Mouse (Mus musculus): ENCODE measurements around the gene Prrt1. TPM values are rescaled to one million over a fixed set of nuclear protein-coding genes. Genes with fewer than 3 reads are reported as not detected.
A peak's percentile ranks its signal among the peaks of the same experiment; 100 is the strongest.

Gene Prrt1
- polyA plus RNA-seq, 1 experiment: not detected

DNA sequence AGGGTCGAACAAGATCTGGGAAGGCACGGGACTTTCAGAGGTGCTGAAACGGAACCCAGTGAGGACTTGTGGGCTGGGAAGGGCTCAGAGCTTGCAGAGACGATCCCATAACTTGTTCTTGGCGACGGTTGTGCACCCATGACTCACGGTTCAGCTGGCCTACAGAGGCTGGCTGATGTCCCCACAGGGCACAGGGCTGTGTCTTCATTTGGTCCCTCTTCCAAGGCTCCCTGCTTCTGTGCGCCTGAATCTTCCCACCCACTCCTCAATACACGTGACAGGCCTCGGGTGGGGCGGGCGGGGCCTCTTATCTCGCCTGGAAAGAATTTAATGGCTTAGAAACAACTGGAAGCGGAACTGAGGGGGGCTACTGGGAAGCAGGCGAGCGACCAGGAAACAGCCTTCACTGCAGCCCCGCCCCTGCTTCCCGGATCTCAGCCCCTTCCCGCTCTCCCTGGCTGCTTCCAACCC, 31.8 kb downstream of the Prrt1 start:
- Histone ChIP-seq H3K36me3 (replicated peaks; ENCODE audit: low read length) (peaks cover 2% of the 10 kb centered on the region), H3K4me3 (replicated peaks) (peak overlapping the region; percentile 67), H3K4me1 (peaks cover 48% of the 10 kb centered on the region), H3K9me3 (no peaks in the 10 kb centered on the region), H3K27me3 (replicated peaks) (peaks cover 72% of the 10 kb centered on the region)
- TF ChIP-seq GATA1 (IDR thresholded peaks at IDR 0.05; ENCODE audit: borderline replicate concordance, low read length) (no peak), FLI1 (IDR thresholded peaks at IDR 0.05; ENCODE audit: low read length) (no peak)

DNA sequence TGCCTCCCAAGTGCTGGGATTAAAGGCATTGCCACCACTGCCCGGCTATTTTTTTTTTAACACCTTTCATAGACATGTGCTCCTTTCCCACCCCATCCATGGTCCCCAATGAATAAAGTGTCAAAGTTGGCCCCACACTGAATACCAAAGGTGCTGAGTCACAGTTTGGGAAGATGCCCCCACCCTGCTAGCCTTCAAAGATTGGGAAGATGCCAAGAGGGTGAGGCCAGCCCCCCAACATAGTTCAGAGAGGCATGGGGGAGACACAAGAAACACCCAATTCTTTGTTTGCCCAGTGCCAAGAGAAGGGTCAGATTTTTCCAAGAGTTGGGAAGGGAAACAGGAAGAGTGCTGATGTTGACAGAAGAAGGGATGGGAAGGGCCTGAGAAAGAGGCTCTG, 33.1 kb downstream of the Prrt1 start:
- peaks cover 35% of the 10 kb centered on the region for H3K4me1 ChIP-seq
- TF ChIP-seq FLI1 (IDR thresholded peaks at IDR 0.05; ENCODE audit: low read length): no peak
- TF ChIP-seq GATA1 (IDR thresholded peaks at IDR 0.05; ENCODE audit: borderline replicate concordance, low read length): no peak
- no peak overlapping the region for H3K4me3 ChIP-seq (replicated peaks)
- H3K36me3 ChIP-seq (replicated peaks; ENCODE audit: low read length): no peaks in the 10 kb centered on the region
- H3K9me3 ChIP-seq: 0 out of 2 replicates have a peak, but pooled peaks cover under 1% of the 10 kb centered on the region
- peaks cover 71% of the 10 kb centered on the region for H3K27me3 ChIP-seq (replicated peaks)

DNA sequence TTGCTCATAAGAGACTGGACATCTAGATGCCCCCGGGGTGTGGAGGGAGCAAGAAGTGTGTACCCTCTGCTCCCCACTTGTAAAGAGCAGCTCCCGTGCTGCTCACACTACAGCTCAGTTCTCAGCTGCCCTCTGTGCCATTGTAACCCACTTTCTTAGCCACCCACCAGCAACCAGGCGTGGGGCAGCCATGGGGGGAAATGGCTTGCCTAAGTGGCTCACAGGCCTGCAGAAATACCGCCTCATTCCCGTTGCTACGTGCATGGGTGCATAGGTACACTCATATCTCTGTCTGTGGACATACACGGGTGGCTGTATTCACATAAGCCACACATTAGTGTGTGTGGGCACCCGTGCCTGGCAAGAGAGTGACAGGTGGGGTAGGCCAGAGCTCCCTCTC, 33.6 kb downstream of the Prrt1 start:
- Histone ChIP-seq H3K4me3 (replicated peaks) (no peak overlapping the region), H3K9me3 (peaks cover 5% of the 10 kb centered on the region), H3K4me1 (peaks cover 32% of the 10 kb centered on the region), H3K36me3 (replicated peaks; ENCODE audit: low read length) (no peaks in the 10 kb centered on the region), H3K27me3 (replicated peaks) (peaks cover 76% of the 10 kb centered on the region)
- TF ChIP-seq GATA1 (IDR thresholded peaks at IDR 0.05; ENCODE audit: borderline replicate concordance, low read length): no peak
- TF ChIP-seq FLI1 (IDR thresholded peaks at IDR 0.05; ENCODE audit: low read length): no peak

DNA sequence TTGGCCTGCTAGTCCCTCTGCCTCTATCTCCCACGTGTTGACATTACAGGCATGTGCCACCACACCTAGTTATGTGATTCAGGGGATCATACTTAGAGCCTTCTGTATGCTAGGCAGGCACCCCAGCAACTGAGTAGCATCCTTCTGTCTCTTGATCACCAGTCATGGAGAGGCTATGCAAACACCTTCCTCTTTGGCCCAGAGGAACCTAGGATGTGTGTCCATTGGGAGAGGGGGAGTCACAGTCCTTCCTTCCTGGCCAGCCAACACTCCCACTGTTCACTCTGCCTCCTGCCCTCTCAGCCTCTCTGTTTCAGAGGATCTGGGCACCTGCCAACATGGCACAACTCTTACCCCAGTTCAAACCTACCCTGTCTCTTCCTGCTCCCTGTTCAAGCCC, 34.2 kb downstream of the Prrt1 start:
- H3K4me3 ChIP-seq (replicated peaks): no peak overlapping the region
- no peaks in the 10 kb centered on the region for H3K36me3 ChIP-seq (replicated peaks; ENCODE audit: low read length)
- no peak for TF ChIP-seq GATA1 (IDR thresholded peaks at IDR 0.05; ENCODE audit: borderline replicate concordance, low read length)
- no peak for TF ChIP-seq FLI1 (IDR thresholded peaks at IDR 0.05; ENCODE audit: low read length)
- H3K27me3 ChIP-seq (replicated peaks): peaks cover 76% of the 10 kb centered on the region
- peaks cover 7% of the 10 kb centered on the region for H3K9me3 ChIP-seq
- H3K4me1 ChIP-seq: peaks cover 28% of the 10 kb centered on the region

DNA sequence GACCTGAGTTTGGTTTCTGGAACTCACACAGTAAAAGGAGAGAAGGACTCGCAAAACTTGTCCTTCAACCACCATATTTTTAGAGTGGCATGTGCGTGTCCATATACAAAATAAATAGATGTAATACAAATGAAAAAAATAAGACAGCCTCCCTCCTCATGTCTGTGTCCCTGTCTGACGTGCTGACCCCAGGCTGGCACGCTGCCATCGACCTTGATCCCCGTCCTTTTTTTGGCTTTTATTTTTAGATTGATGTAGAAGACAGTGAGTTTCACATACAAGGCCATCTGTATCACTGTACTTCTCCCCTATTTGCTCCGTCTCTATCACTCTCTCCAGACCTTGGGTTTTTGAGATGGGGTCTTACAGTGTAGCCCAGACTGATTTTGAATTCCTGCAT, 35.1 kb downstream of the Prrt1 start:
- TF ChIP-seq FLI1 (IDR thresholded peaks at IDR 0.05; ENCODE audit: low read length): no peak
- no peak for TF ChIP-seq GATA1 (IDR thresholded peaks at IDR 0.05; ENCODE audit: borderline replicate concordance, low read length)
- Histone ChIP-seq H3K36me3 (replicated peaks; ENCODE audit: low read length) (no peaks in the 10 kb centered on the region), H3K4me3 (replicated peaks) (no peak overlapping the region), H3K9me3 (peaks cover 7% of the 10 kb centered on the region), H3K4me1 (peaks cover 20% of the 10 kb centered on the region), H3K27me3 (replicated peaks) (peaks cover 72% of the 10 kb centered on the region)

DNA sequence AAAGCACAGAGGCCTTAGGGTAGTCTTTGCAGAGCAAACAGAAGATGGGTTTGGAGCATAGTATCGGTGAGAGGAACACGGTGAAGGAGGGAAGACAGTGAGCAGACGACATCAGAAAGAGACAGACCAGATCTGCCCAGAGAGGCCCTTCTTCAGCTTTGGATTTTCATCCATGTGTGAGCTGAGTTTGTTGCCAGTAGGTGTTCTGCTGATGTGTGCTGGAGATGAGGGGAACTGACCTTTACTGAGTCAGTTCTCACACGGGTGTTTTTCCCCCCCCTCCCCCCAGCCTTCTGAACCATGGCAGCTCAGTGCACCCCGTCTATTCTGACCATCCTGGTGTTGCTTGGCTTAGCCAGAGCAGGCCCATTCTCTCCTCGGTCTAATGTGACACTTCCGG, 40.9 kb downstream of the Prrt1 start, which contains the start of gene Tnxb:
Gene Tnxb (plus strand): TSS at position 301 of the 400 bp plus-strand sequence.
- Histone ChIP-seq H3K36me3 (replicated peaks; ENCODE audit: low read length) (no peaks in the 10 kb centered on the region), H3K27me3 (replicated peaks) (peaks cover 78% of the 10 kb centered on the region), H3K4me1 (peaks cover 15% of the 10 kb centered on the region; the same call in 1 of the 2 replicates), H3K9me3 (peaks cover 22% of the 10 kb centered on the region), H3K4me3 (replicated peaks) (peak within 1 kb of the TSS; percentile 56)
- TF ChIP-seq GATA1 (IDR thresholded peaks at IDR 0.05; ENCODE audit: borderline replicate concordance, low read length) (no peak), FLI1 (IDR thresholded peaks at IDR 0.05; ENCODE audit: low read length) (no peak)

DNA sequence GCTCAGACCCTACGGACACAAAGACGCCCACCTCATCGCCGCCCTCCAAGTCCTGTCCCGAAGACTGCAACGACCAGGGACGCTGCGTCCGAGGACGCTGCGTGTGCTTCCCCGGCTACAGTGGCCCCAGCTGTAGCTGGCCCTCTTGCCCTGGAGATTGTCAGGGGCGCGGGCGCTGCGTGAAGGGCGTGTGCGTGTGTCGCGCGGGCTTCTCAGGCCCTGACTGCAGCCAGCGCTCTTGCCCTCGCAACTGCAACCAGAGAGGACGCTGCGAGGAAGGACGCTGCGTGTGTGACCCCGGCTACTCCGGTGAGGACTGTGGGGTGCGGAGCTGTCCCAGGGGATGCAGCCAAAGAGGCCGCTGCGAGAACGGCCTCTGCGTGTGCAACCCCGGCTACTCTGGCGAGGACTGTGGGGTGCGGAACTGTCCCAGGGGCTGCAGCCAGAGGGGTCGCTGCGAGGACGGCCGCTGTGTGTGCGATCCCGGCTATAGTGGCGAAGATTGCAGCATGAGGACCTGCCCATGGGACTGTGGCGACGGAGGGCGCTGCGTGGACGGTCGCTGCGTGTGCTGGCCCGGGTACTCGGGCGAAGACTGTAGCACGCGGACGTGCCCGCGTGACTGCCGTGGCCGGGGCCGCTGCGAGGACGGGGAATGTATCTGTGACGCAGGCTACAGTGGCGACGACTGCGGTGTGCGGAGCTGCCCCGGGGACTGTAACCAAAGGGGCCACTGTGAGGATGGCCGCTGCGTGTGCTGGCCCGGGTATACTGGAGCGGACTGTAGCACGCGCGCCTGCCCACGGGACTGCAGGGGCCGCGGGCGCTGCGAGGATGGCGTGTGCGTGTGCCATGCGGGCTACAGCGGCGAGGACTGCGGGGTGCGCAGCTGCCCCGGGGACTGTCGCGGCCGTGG, 42.1 kb downstream of the Prrt1 start:
- no peak for TF ChIP-seq GATA1 (IDR thresholded peaks at IDR 0.05; ENCODE audit: borderline replicate concordance, low read length)
- TF ChIP-seq FLI1 (IDR thresholded peaks at IDR 0.05; ENCODE audit: low read length): no peak
- Histone ChIP-seq H3K4me1 (peaks cover 19% of the 10 kb centered on the region; the same call in 1 of the 2 replicates), H3K4me3 (replicated peaks) (peak overlapping the region; percentile 56), H3K9me3 (peaks cover 22% of the 10 kb centered on the region), H3K36me3 (replicated peaks; ENCODE audit: low read length) (no peaks in the 10 kb centered on the region), H3K27me3 (replicated peaks) (peaks cover 80% of the 10 kb centered on the region)

DNA sequence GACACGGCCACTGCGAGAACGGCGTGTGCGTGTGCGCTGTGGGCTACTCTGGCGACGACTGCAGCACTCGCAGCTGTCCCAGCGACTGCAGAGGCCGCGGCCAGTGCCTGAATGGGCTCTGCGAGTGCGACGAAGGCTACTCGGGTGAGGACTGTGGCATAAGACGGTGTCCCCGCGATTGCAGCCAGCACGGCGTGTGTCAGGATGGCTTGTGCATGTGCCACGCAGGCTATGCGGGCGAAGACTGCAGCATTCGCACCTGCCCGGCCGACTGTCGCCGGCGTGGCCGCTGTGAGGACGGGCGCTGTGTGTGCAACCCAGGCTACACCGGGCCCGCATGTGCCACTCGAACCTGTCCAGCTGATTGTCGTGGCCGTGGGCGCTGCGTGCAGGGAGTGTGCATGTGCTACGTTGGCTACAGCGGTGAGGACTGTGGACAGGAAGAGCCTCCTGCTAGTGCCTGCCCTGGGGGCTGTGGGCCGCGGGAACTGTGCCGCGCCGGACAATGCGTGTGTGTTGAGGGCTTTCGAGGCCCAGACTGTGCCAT, 43.0 kb downstream of the Prrt1 start:
- TF ChIP-seq FLI1 (IDR thresholded peaks at IDR 0.05; ENCODE audit: low read length) (no peak), GATA1 (IDR thresholded peaks at IDR 0.05; ENCODE audit: borderline replicate concordance, low read length) (no peak)
- peak overlapping the region; percentile 50 for H3K4me3 ChIP-seq (replicated peaks)
- H3K4me1 ChIP-seq: peaks cover 19% of the 10 kb centered on the region; the same call in 1 of the 2 replicates
- H3K36me3 ChIP-seq (replicated peaks; ENCODE audit: low read length): no peaks in the 10 kb centered on the region
- H3K27me3 ChIP-seq (replicated peaks): peaks cover 86% of the 10 kb centered on the region
- H3K9me3 ChIP-seq: peaks cover 22% of the 10 kb centered on the region

DNA sequence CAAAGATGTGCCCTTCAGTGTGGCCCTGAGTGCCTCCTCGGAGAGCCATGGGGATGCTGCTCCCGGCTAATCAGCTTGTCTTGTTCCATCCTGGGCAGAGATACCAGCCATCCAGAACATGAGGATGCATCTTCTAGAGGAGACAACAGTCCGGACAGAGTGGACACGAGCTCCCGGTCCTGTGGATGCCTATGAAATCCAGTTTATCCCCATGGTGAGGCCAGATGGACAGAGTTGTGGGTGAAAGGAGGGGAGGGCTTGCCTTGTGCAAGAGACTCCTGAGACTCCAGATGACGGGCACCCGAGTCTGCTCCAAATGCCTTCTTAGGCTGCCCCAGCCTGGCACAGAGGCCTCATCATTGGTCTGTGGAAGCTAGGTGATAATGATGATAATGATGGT, 43.8 kb downstream of the Prrt1 start:
- TF ChIP-seq FLI1 (IDR thresholded peaks at IDR 0.05; ENCODE audit: low read length) (no peak), GATA1 (IDR thresholded peaks at IDR 0.05; ENCODE audit: borderline replicate concordance, low read length) (no peak)
- Histone ChIP-seq H3K27me3 (replicated peaks) (peaks cover 83% of the 10 kb centered on the region), H3K9me3 (peaks cover 15% of the 10 kb centered on the region), H3K4me1 (peaks cover 19% of the 10 kb centered on the region; the same call in 1 of the 2 replicates), H3K4me3 (replicated peaks) (no peak overlapping the region), H3K36me3 (replicated peaks; ENCODE audit: low read length) (no peaks in the 10 kb centered on the region)
